Mouse (Mus musculus) heart, postnatal 25 days (tissue): Measurements from ENCODE around the gene Enoph1. TPM values are rescaled to one million over a fixed set of nuclear protein-coding genes. Genes with fewer than 3 reads are reported as not detected.

Source experiments
- DNase-seq: peaks from one replicate; pipeline ENCODE4 v3.0.0; 2022; ENCODE audit warnings: low spot score
- intact Hi-C: fragments of 180-260 bp; cut with DNase I; formaldehyde crosslinking; loops from one replicate; pipeline ENCODE4 v1.15.1; 2025
- total RNA-seq, 2 experiments: library from RNA; stranded (reverse); gene quantifications; 2 replicates each; pipeline ENCODE4 v1.2.3; 2021

The Enoph1 gene
- total RNA-seq, 2 experiments from 2014 or later: 7.3 to 8.4 TPM

- no peak for DNase-seq
- intact Hi-C loops: no loop called here
These were observed 27.8 kb downstream of the Enoph1 start for GRCm38 (mm10) chr5:100067579-100067978.

- no peak for DNase-seq
- intact Hi-C loops: no loop called here
These were observed 29.7 kb downstream of the Enoph1 start for GRCm38 (mm10) chr5:100069526-100069925.

GRCm38 (mm10) chr5:100070255-100070654, 30.5 kb downstream of the Enoph1 start:
- intact Hi-C loops: loop anchor here (1.0 to 5.0 kb wide), 3 partner anchors 97 to 253 kb away; no protein-coding TSS in a partner anchor
- peak; percentile 38 for DNase-seq

- intact Hi-C loops: loop anchor here (2.0 to 5.0 kb wide), 2 partner anchors 96 to 251 kb away; no protein-coding TSS in a partner anchor
- DNase-seq: no peak
These were observed 31.8 kb downstream of the Enoph1 start for GRCm38 (mm10) chr5:100071541-100071940.

GRCm38 (mm10) chr5:100072557-100072956, 32.8 kb downstream of the Enoph1 start:
- intact Hi-C loops: loop anchor here (5.0 kb wide), 1 partner anchor 95 kb away; no protein-coding TSS in a partner anchor
- DNase-seq: no peak

- intact Hi-C loops: loop anchor here (5.0 kb wide), 1 partner anchor 93 kb away; no protein-coding TSS in a partner anchor
- no peak for DNase-seq
These were observed 34.8 kb downstream of the Enoph1 start for GRCm38 (mm10) chr5:100074571-100074970.

GRCm38 (mm10) chr5:100079040-100079930, 39.5 kb downstream of the Enoph1 start:
- intact Hi-C loops: no loop called here
- DNase-seq: no peak

GRCm38 (mm10) chr5:100079931-100080275, 40.1 kb downstream of the Enoph1 start:
- no peak for DNase-seq
- intact Hi-C loops: loop anchor here (5.0 kb wide), 1 partner anchor 77 kb away; the partner anchor contains the start of gene Tmem150c

- intact Hi-C loops: loop anchor here (5.0 kb wide), 1 partner anchor 75 kb away; the partner anchor contains the start of gene Tmem150c
- DNase-seq: no peak
These were observed 42.2 kb downstream of the Enoph1 start for GRCm38 (mm10) chr5:100082006-100082405.

GRCm38 (mm10) chr5:100083953-100084562, 44.3 kb downstream of the Enoph1 start:
- intact Hi-C loops: loop anchor here (5.0 kb wide), 1 partner anchor 73 kb away; the partner anchor contains the start of gene Tmem150c
- DNase-seq: no peak

GRCm38 (mm10) chr5:100085097-100085496, 45.3 kb downstream of the Enoph1 start:
- no peak for DNase-seq
- intact Hi-C loops: no loop called here

GRCm38 (mm10) chr5:100090515-100091262, 50.9 kb downstream of the Enoph1 start:
- DNase-seq: no peak
- intact Hi-C loops: no loop called here

- intact Hi-C loops: no loop called here
- DNase-seq: no peak
These were observed 51.4 kb downstream of the Enoph1 start for GRCm38 (mm10) chr5:100091263-100091594.

- intact Hi-C loops: no loop called here
- no peak for DNase-seq
These were observed 51.8 kb downstream of the Enoph1 start for GRCm38 (mm10) chr5:100091602-100092001.

GRCm38 (mm10) chr5:100096955-100097354, 57.2 kb downstream of the Enoph1 start:
- intact Hi-C loops: no loop called here
- DNase-seq: no peak

GRCm38 (mm10) chr5:100097967-100098366, 58.2 kb downstream of the Enoph1 start:
- DNase-seq: no peak
- intact Hi-C loops: no loop called here

- intact Hi-C loops: no loop called here
- no peak for DNase-seq
These were observed 62.6 kb downstream of the Enoph1 start for GRCm38 (mm10) chr5:100102395-100102794.

GRCm38 (mm10) chr5:100108866-100109265, 69.1 kb downstream of the Enoph1 start:
- DNase-seq: no peak
- intact Hi-C loops: no loop called here

GRCm38 (mm10) chr5:100109543-100110282, 69.9 kb downstream of the Enoph1 start:
- intact Hi-C loops: no loop called here

GRCm38 (mm10) chr5:100110581-100110980, 70.8 kb downstream of the Enoph1 start:
- intact Hi-C loops: no loop called here
- no peak for DNase-seq

More at GRCm38 (mm10) chr5:100109543-100110282, 69.9 kb downstream of the Enoph1 start:
- no peak for DNase-seq
